Mouse (Mus musculus) left cerebral cortex, adult 18-20 months (tissue): ENCODE measurements around the gene Lipf. TPM values are rescaled to one million over a fixed set of nuclear protein-coding genes. Genes with fewer than 3 reads are reported as not detected.

Experiments
- DNase-seq, 2 experiments: peaks; one replicate each; pipeline ENCODE4 v3.0.0; 2021 to 2022; ENCODE audit warnings: low spot score in 2 of 2, mixed read lengths in 1 of 2
- long read RNA-seq, 2 experiments: library from polyadenylated mRNA; stranded (forward); transcript quantifications; one replicate each; pipeline ENCODE4 v2.0.0; 2021
- total RNA-seq, 2 experiments: library from RNA; stranded (reverse); gene quantifications; 2 replicates each; pipeline ENCODE4 v1.2.3; 2021

Gene Lipf
- not detected for total RNA-seq
- long read RNA-seq, experiment 1 = 0 reads
- long read RNA-seq, experiment 2 = 0 reads

- DNase-seq = no peak
Observed at GRCm38 (mm10) chr19:33960887-33961286, at the start of gene Lipf. Gene Lipf (plus strand): TSS chr19:33961187.

DNA sequence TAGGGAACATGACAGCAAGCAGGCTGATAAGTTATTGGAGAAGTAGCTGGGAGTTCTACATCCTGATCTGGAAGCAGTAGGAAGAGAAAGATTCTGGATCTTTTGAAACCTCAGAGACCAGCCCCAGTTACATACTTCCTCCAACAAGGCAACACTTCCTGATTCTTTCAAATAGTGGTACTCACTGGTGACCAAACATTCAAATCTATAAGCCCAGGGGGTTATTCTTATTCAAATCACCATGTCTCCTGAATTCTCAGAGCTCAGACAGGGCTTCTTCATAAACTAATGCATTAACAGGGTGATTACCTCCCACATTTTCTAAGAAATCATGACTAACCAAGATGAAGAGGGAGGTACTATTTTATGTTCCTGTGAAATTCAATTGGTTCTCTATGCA is 36.9 kb upstream of the Lipf start:
- no peak for DNase-seq

- DNase-seq = peak; percentile 10 to 11
Observed at GRCm38 (mm10) chr19:33979007-33979406, 18.0 kb downstream of the Lipf start.

GRCm38 (mm10) chr19:33983043-33983442 is 22.1 kb downstream of the Lipf start:
- DNase-seq = no peak

- no peak for DNase-seq
Observed at GRCm38 (mm10) chr19:34008002-34008401, 47.0 kb downstream of the Lipf start, which contains the start of gene Lipk. Gene Lipk (plus strand): TSS chr19:34008290.

- DNase-seq = no peak
Observed at GRCm38 (mm10) chr19:34021440-34022172, 60.6 kb downstream of the Lipf start.

GRCm38 (mm10) chr19:34022759-34023158 is 61.8 kb downstream of the Lipf start:
- DNase-seq = no peak

Other genes with a start within 250 kb of the Lipf start
- gene Lipo2, start 209.8 kb upstream of the Lipf start, total RNA-seq = under 1 TPM in 1 of 2 experiments, not detected in 1; 0.19 TPM
- 1 to 10 TPM; 5.0 to 5.6 TPM for gene Lipo3, start 199.2 kb upstream of the Lipf start, total RNA-seq
- not detected for gene Lipo1, start 173.7 kb upstream of the Lipf start, total RNA-seq
- gene Lipk, start 47.1 kb downstream of the Lipf start, total RNA-seq = not detected
- not detected for gene Lipn, start 106.2 kb downstream of the Lipf start, total RNA-seq
- gene Lipm, start 139.7 kb downstream of the Lipf start, total RNA-seq = not detected
- gene Ankrd22, start 204.9 kb downstream of the Lipf start, total RNA-seq = under 1 TPM in 1 of 2 experiments, not detected in 1; 0.60 TPM
- 10 to 100 TPM; 22.5 to 23.4 TPM for gene Stambpl1, start 231.0 kb downstream of the Lipf start, total RNA-seq